Mouse (Mus musculus) embryonic facial prominence, embryonic 12.5 days (tissue): ENCODE results near the gene Zfp101. TPM values are rescaled to one million over a fixed set of nuclear protein-coding genes. Genes with fewer than 3 reads are reported as not detected.

Experiments
- polyA plus RNA-seq: library from polyadenylated mRNA; unstranded; fragments of >200 nt; fragmentation: Nextera tagmentation; extraction: Ambion mirVana; gene quantifications from 2 replicates; pipeline ENCODE4 v1.2.1, GENCODE M21; 2016

Zfp101 gene
- polyA plus RNA-seq, 1 experiment from 2014 or later: 25.9 TPM

Other genes with a start within 250 kb of the Zfp101 start
- gene Olfr55, start 226.2 kb downstream of the Zfp101 start, polyA plus RNA-seq: not detected in 2 replicates
- gene Olfr239, start 203.3 kb downstream of the Zfp101 start, polyA plus RNA-seq: not detected in 2 replicates
- gene Olfr1564, start 173.0 kb downstream of the Zfp101 start, polyA plus RNA-seq: not detected in 2 replicates
- gene Zfp955a, start 139.5 kb downstream of the Zfp101 start, polyA plus RNA-seq: 20.1 and 20.8 TPM in 2 replicates
- gene Olfr63, start 130.0 kb downstream of the Zfp101 start, polyA plus RNA-seq: 0.03 TPM in 1 of 2 replicates, not detected in the other
- gene Zfp955b, start 105.1 kb downstream of the Zfp101 start, polyA plus RNA-seq: 14.1 and 15.5 TPM in 2 replicates
- gene Zfp81, start 35.8 kb downstream of the Zfp101 start, polyA plus RNA-seq: 12.8 and 13.2 TPM in 2 replicates
- gene Actl9, start 38.3 kb upstream of the Zfp101 start, polyA plus RNA-seq: not detected in 2 replicates
- gene Adamts10, start 129.6 kb upstream of the Zfp101 start, polyA plus RNA-seq: 93.7 and 112 TPM in 2 replicates
- 3.5 and 3.6 TPM in 2 replicates for gene Myo1f, start 161.1 kb upstream of the Zfp101 start, polyA plus RNA-seq
- 40.0 and 40.4 TPM in 2 replicates for gene Zfp414, start 234.4 kb upstream of the Zfp101 start, polyA plus RNA-seq
- 0.50 and 1.1 TPM in 2 replicates for gene Pram1, start 243.4 kb upstream of the Zfp101 start, polyA plus RNA-seq